Mouse (Mus musculus): Measurements from ENCODE around the gene Zdhhc5.

GRCm38 (mm10) chr2:84760777-84761176 is 45.8 kb upstream of the Zdhhc5 start:
- no peak for TF ChIP-seq MAFK (IDR thresholded peaks at IDR 0.05; ENCODE audit: insufficient read depth, low read depth, low read length)
- TF ChIP-seq ZC3H11A (IDR thresholded peaks at IDR 0.05; ENCODE audit: borderline replicate concordance, low read depth, low read length) = no peak
- no peak for TF ChIP-seq CHD2 (IDR thresholded peaks at IDR 0.05; ENCODE audit: low read depth, low read length)
- TF ChIP-seq ZNF384 (IDR thresholded peaks at IDR 0.05; ENCODE audit: low read depth, low read length) = no peak
